Mouse (Mus musculus) right cerebral cortex, postnatal 4 days (tissue): ENCODE measurements around the gene Tbcc.

Experiments used
- DNase-seq: peaks from one replicate; pipeline ENCODE4 v3.0.0-alpha.2; 2022

The Tbcc gene

GRCm38 (mm10) chr17:46910186-46910585, 19.7 kb downstream of the Tbcc start, which contains the start of gene Prph2:
TSS of gene Prph2 (plus strand) at chr17:46910459.
- no peak for DNase-seq

GRCm38 (mm10) chr17:46912331-46912730, 21.8 kb downstream of the Tbcc start:
- DNase-seq: no peak

- DNase-seq: no peak
Observed at GRCm38 (mm10) chr17:46915129-46915528, 24.6 kb downstream of the Tbcc start.

- DNase-seq: no peak
Observed at GRCm38 (mm10) chr17:46918951-46919350, 28.5 kb downstream of the Tbcc start.

GRCm38 (mm10) chr17:46920855-46921254, 30.4 kb downstream of the Tbcc start:
- no peak for DNase-seq

- DNase-seq: no peak
Observed at GRCm38 (mm10) chr17:46926192-46926591, 35.7 kb downstream of the Tbcc start.

GRCm38 (mm10) chr17:46926941-46927340, 36.5 kb downstream of the Tbcc start:
- no peak for DNase-seq

- DNase-seq: no peak
Observed at GRCm38 (mm10) chr17:46927781-46928180, 37.3 kb downstream of the Tbcc start.

GRCm38 (mm10) chr17:46929277-46929676, 38.8 kb downstream of the Tbcc start:
- no peak for DNase-seq

GRCm38 (mm10) chr17:46929897-46930296, 39.4 kb downstream of the Tbcc start:
- DNase-seq: no peak

GRCm38 (mm10) chr17:46932961-46933360, 42.5 kb downstream of the Tbcc start:
- no peak for DNase-seq

GRCm38 (mm10) chr17:46933557-46934348, 43.3 kb downstream of the Tbcc start:
- peak; percentile 77 for DNase-seq

- no peak for DNase-seq
Observed at GRCm38 (mm10) chr17:46940461-46940860, 50.0 kb downstream of the Tbcc start.
